ENCODE assay signal across 9 mouse cellular contexts in genomic region chr19:7424131-7424530, GRCm38 (mm10). TPM values are rescaled to one million over a fixed set of nuclear protein-coding genes. Genes with fewer than 3 reads are reported as not detected.
DNase-seq lines count a peak whose midpoint lies in the region; ATAC-seq and TF ChIP-seq lines count a peak whose summit lies in the region.
"Had no signal": no experiment of that assay in that cellular context is flagged by ENCODE, and none has a peak within 500 bp of the region (broad histone marks: within the 10 kb centered on the region; RNA-seq: fewer than 3 reads in every experiment).

No protein-coding gene starts in this region.

- H3K4me3 ChIP-seq in heart, embryonic 13.5 days: no peak overlapping the region
- no peak overlapping the region for H3K4me3 ChIP-seq in embryonic facial prominence, embryonic 15.5 days (replicated peaks)
- peak overlapping the region; percentile 36 for H3K4me3 ChIP-seq in hindbrain, embryonic 14.5 days (replicated peaks; ENCODE audit: low read length)
- H3K4me3 ChIP-seq in myocyte: no peak overlapping the region
- H3K4me3 ChIP-seq in liver, embryonic 11.5 days (ENCODE audit: low read depth, low read length): no peak overlapping the region

- intact Hi-C loops in heart, postnatal 25 days (cut with DNase I): loop anchor here (5.0 kb wide), 1 partner anchor 187 kb away; no protein-coding TSS in a partner anchor
- intact Hi-C loops in left cerebral cortex, postnatal 10 days (cut with DNase I): no loop called here

- 65% methylated on average over 7 of the region's 7 CpGs for WGBS in heart, embryonic 13.5 days
- 72% methylated on average over 7 of the region's 7 CpGs for WGBS in embryonic facial prominence, embryonic 15.5 days
- 48% methylated on average over 7 of the region's 7 CpGs for WGBS in hindbrain, embryonic 14.5 days
- WGBS in liver, embryonic 11.5 days: 84% methylated on average over 7 of the region's 7 CpGs

- no peaks in the 10 kb centered on the region for H3K9me3 ChIP-seq in heart, embryonic 13.5 days
- no peaks in the 10 kb centered on the region for H3K9me3 ChIP-seq in embryonic facial prominence, embryonic 15.5 days (replicated peaks)
- H3K9me3 ChIP-seq in hindbrain, embryonic 14.5 days (ENCODE audit: control insufficient read depth, low read length): no peaks in the 10 kb centered on the region
- H3K9me3 ChIP-seq in liver, embryonic 11.5 days (ENCODE audit: control insufficient read depth, low read length): no peaks in the 10 kb centered on the region

- H3K9ac ChIP-seq in heart, embryonic 13.5 days: peak overlapping the region; percentile 73
- H3K9ac ChIP-seq in embryonic facial prominence, embryonic 15.5 days: no peak overlapping the region
- H3K9ac ChIP-seq in hindbrain, embryonic 14.5 days: peak overlapping the region; percentile 100
- no peak overlapping the region for H3K9ac ChIP-seq in liver, embryonic 11.5 days (ENCODE audit: low read depth, low read length)

- H3ac ChIP-seq in myocyte (ENCODE audit: control insufficient read depth, insufficient read length): no peak overlapping the region

- no peak for ATAC-seq in heart, embryonic 13.5 days (ENCODE audit: extremely low read depth, insufficient number of reproducible peaks, low FRiP score, low TSS enrichment)
- no peak for ATAC-seq in embryonic facial prominence, embryonic 15.5 days (ENCODE audit: insufficient number of reproducible peaks, low FRiP score, low TSS enrichment, low read depth)
- ATAC-seq in hindbrain, embryonic 14.5 days (ENCODE audit: low FRiP score): no peak
- no peak for ATAC-seq in liver, embryonic 11.5 days (replicated peaks; ENCODE audit: low FRiP score)

- H3K36me3 ChIP-seq in heart, embryonic 13.5 days: peaks cover 93% of the 10 kb centered on the region
- H3K36me3 ChIP-seq in embryonic facial prominence, embryonic 15.5 days: peaks cover 42% of the 10 kb centered on the region
- peaks cover 79% of the 10 kb centered on the region for H3K36me3 ChIP-seq in hindbrain, embryonic 14.5 days (replicated peaks; ENCODE audit: control insufficient read depth, insufficient read depth)
- H3K36me3 ChIP-seq in myocyte (ENCODE audit: control insufficient read depth, insufficient read depth): peaks cover 29% of the 10 kb centered on the region
- peaks cover 47% of the 10 kb centered on the region for H3K36me3 ChIP-seq in liver, embryonic 11.5 days (ENCODE audit: control insufficient read depth, insufficient read depth, low read length)

- H3K27me3 ChIP-seq in heart, embryonic 13.5 days (replicated peaks): no peaks in the 10 kb centered on the region
- H3K27me3 ChIP-seq in embryonic facial prominence, embryonic 15.5 days: no peaks in the 10 kb centered on the region
- H3K27me3 ChIP-seq in hindbrain, embryonic 14.5 days (ENCODE audit: control insufficient read depth, insufficient read depth, low read length): no peaks in the 10 kb centered on the region
- no peaks in the 10 kb centered on the region for H3K27me3 ChIP-seq in myocyte (ENCODE audit: control insufficient read depth, insufficient read depth, insufficient read length)
- no peaks in the 10 kb centered on the region; the same call in 1 of the 2 replicates for H3K27me3 ChIP-seq in liver, embryonic 11.5 days (replicated peaks; ENCODE audit: control insufficient read depth, insufficient read depth, low read length)

- H3K27ac ChIP-seq in heart, embryonic 13.5 days (replicated peaks): peak overlapping the region; percentile 74
- H3K27ac ChIP-seq in embryonic facial prominence, embryonic 15.5 days (replicated peaks): peak overlapping the region; percentile 61; the same call in 1 of the 2 replicates
- H3K27ac ChIP-seq in hindbrain, embryonic 14.5 days: peak overlapping the region; percentile 92; the same call in 1 of the 2 replicates
- H3K27ac ChIP-seq in liver, embryonic 11.5 days (ENCODE audit: low read depth, low read length): no peak overlapping the region
- H3K27ac ChIP-seq: macrophage had no signal

- DNase-seq in heart, postnatal 25 days (ENCODE audit: low spot score): no peak
- DNase-seq in hindbrain, embryonic 14.5 days (ENCODE audit: low spot score): no peak
- DNase-seq in left cerebral cortex, postnatal 10 days (ENCODE audit: extremely low spot score in 1 of 2, low spot score in 2 of 2): no peak
- DNase-seq in adrenal gland, postnatal 14 days: no peak
- DNase-seq in liver, embryonic 11.5 days (ENCODE audit: low spot score): no peak

- peaks cover 66% of the 10 kb centered on the region for H3K4me1 ChIP-seq in heart, embryonic 13.5 days
- H3K4me1 ChIP-seq in embryonic facial prominence, embryonic 15.5 days: peaks cover 65% of the 10 kb centered on the region
- H3K4me1 ChIP-seq in hindbrain, embryonic 14.5 days (replicated peaks; ENCODE audit: control insufficient read depth, insufficient read depth, low read length): peaks cover 52% of the 10 kb centered on the region
- peaks cover 44% of the 10 kb centered on the region for H3K4me1 ChIP-seq in liver, embryonic 11.5 days (replicated peaks; ENCODE audit: control insufficient read depth, insufficient read depth, low read length)

- TF ChIP-seq POLR2A in myocyte (IDR thresholded peaks at IDR 0.05; ENCODE audit: insufficient read length, low read depth): no peak

- H3K79me2 ChIP-seq in myocyte (ENCODE audit: control insufficient read depth, insufficient read depth): peaks cover 16% of the 10 kb centered on the region

- peak overlapping the region; percentile 60; the same call in 1 of the 2 replicates for H3K4me2 ChIP-seq in heart, embryonic 13.5 days
- no peak overlapping the region for H3K4me2 ChIP-seq in embryonic facial prominence, embryonic 15.5 days (replicated peaks)
- peak overlapping the region; percentile 90 for H3K4me2 ChIP-seq in hindbrain, embryonic 14.5 days (replicated peaks)
- no peak overlapping the region for H3K4me2 ChIP-seq in myocyte (ENCODE audit: low read depth)
- H3K4me2 ChIP-seq in liver, embryonic 11.5 days: no peak overlapping the region

TF ChIP-seq in myocyte, 11 proteins besides CTCF, POLR2A, EP300 and RAD21:
- peak; percentile 37 for TF ChIP-seq POLR2AphosphoS2 (IDR thresholded peaks at IDR 0.05; ENCODE audit: insufficient read length, low read depth)
- no peak for TF ChIP-seq MAX (IDR thresholded peaks at IDR 0.05; ENCODE audit: low read depth)

RNA-seq across cellular contexts. Expression of gene 2700081O15Rik, which starts 6.7 kb away (rescaled TPM):
- 3.5 and 3.7 TPM in 2 replicates for polyA plus RNA-seq in heart, embryonic 13.5 days (2015; fragmentation: Nextera tagmentation; extraction: Ambion mirVana)
- 10 to 100 TPM; 15.8 to 18.7 TPM for total RNA-seq in heart, postnatal 25 days (2021)
- 8.3 and 9.5 TPM in 2 replicates for polyA plus RNA-seq in embryonic facial prominence, embryonic 15.5 days (2015; fragmentation: Nextera tagmentation; extraction: Ambion mirVana)
- 15.4 and 16.3 TPM in 2 replicates for polyA plus RNA-seq in hindbrain, embryonic 14.5 days (2014; fragmentation: Nextera tagmentation; extraction: Ambion mirVana)
- 16.9 TPM for polyA plus RNA-seq in myocyte (2012; fragmentation: generic; extraction: Trizol)
- total RNA-seq in left cerebral cortex, postnatal 10 days (2021): 10 to 100 TPM; 51.2 to 51.5 TPM
- total RNA-seq in adrenal gland, postnatal 14 days (2021): 29.0 and 32.4 TPM in 2 replicates
- 3.5 and 4.8 TPM in 2 replicates for polyA plus RNA-seq in liver, embryonic 11.5 days (2014; fragmentation: Nextera tagmentation; extraction: Ambion mirVana)

RNA-seq across cellular contexts. Expression of gene Spindoc, which starts 41.3 kb away (rescaled TPM):
- polyA plus RNA-seq in heart, embryonic 13.5 days (2015; fragmentation: Nextera tagmentation; extraction: Ambion mirVana): 18.8 and 22.3 TPM in 2 replicates
- total RNA-seq in heart, postnatal 25 days (2021): 10 to 100 TPM; 14.1 to 17.5 TPM
- 30.1 and 36.2 TPM in 2 replicates for polyA plus RNA-seq in embryonic facial prominence, embryonic 15.5 days (2015; fragmentation: Nextera tagmentation; extraction: Ambion mirVana)
- polyA plus RNA-seq in hindbrain, embryonic 14.5 days (2014; fragmentation: Nextera tagmentation; extraction: Ambion mirVana): 21.8 and 25.8 TPM in 2 replicates
- 20.4 TPM for polyA plus RNA-seq in myocyte (2012; fragmentation: generic; extraction: Trizol)
- total RNA-seq in left cerebral cortex, postnatal 10 days (2021): 10 to 100 TPM; 33.4 to 38.2 TPM
- total RNA-seq in adrenal gland, postnatal 14 days (2021): 23.8 and 30.4 TPM in 2 replicates
- polyA plus RNA-seq in liver, embryonic 11.5 days (2014; fragmentation: Nextera tagmentation; extraction: Ambion mirVana): 16.2 and 16.7 TPM in 2 replicates

RNA-seq across cellular contexts. Expression of gene Rtn3, which starts 59.0 kb away (rescaled TPM):
- polyA plus RNA-seq in heart, embryonic 13.5 days (2015; fragmentation: Nextera tagmentation; extraction: Ambion mirVana): 129 and 138 TPM in 2 replicates
- 10 to 100 TPM; 75.1 to 82.8 TPM for total RNA-seq in heart, postnatal 25 days (2021)
- 138 and 139 TPM in 2 replicates for polyA plus RNA-seq in embryonic facial prominence, embryonic 15.5 days (2015; fragmentation: Nextera tagmentation; extraction: Ambion mirVana)
- polyA plus RNA-seq in hindbrain, embryonic 14.5 days (2014; fragmentation: Nextera tagmentation; extraction: Ambion mirVana): 549 and 625 TPM in 2 replicates
- polyA plus RNA-seq in myocyte (2012; fragmentation: generic; extraction: Trizol): 65.7 TPM
- 100 to 1,000 TPM; 927 to 930 TPM for total RNA-seq in left cerebral cortex, postnatal 10 days (2021)
- 127 and 134 TPM in 2 replicates for total RNA-seq in adrenal gland, postnatal 14 days (2021)
- polyA plus RNA-seq in liver, embryonic 11.5 days (2014; fragmentation: Nextera tagmentation; extraction: Ambion mirVana): 77.3 and 78.3 TPM in 2 replicates

Comparison
In these comparisons a context has a peak if more than half of its experiments do, and no peak if none do; other contexts are left out.
1. H3K4me2 ChIP-seq: peak in heart, embryonic 13.5 days (single experiment) and hindbrain, embryonic 14.5 days (single experiment); none in embryonic facial prominence, embryonic 15.5 days (single experiment), myocyte (single experiment) and liver, embryonic 11.5 days (single experiment).
2. H3K9ac ChIP-seq: peak in heart, embryonic 13.5 days (single experiment) and hindbrain, embryonic 14.5 days (single experiment); none in embryonic facial prominence, embryonic 15.5 days (single experiment) and liver, embryonic 11.5 days (single experiment).